Mouse (Mus musculus) telencephalon, adult 2 months (tissue): ENCODE data around the gene Catsper2.
"Not testable (repeated sequence)": the region's sequence is repeated elsewhere in the genome, so short reads cannot be mapped to it uniquely, and the experiment has no call there.

Experiments used
- DNase-seq: peaks from one replicate; pipeline ENCODE4 v3.0.0-alpha.2; 2011; ENCODE audit warnings: low read depth, low spot score

Catsper2 gene

GRCm38 (mm10) chr2:121434854-121435253 lies 21.3 kb upstream of the Catsper2 start:
- DNase-seq, result no peak

GRCm38 (mm10) chr2:121425890-121426289 lies 12.3 kb upstream of the Catsper2 start:
- DNase-seq, result no peak

GRCm38 (mm10) chr2:121423166-121423565 lies 9.6 kb upstream of the Catsper2 start:
- DNase-seq, result no peak

- DNase-seq, result no peak
Observed at GRCm38 (mm10) chr2:121418476-121418875, 4.9 kb upstream of the Catsper2 start.

GRCm38 (mm10) chr2:121416356-121416755 lies 2.8 kb upstream of the Catsper2 start:
- no peak for DNase-seq

- DNase-seq, result no peak
Observed at GRCm38 (mm10) chr2:121415591-121415990, 2.0 kb upstream of the Catsper2 start.

- DNase-seq, result no peak
Observed at GRCm38 (mm10) chr2:121415103-121415502, 1.5 kb upstream of the Catsper2 start.

GRCm38 (mm10) chr2:121414139-121414685 lies 620 bp upstream of the Catsper2 start:
- DNase-seq, result no peak

- DNase-seq, result no peak
Observed at GRCm38 (mm10) chr2:121412843-121413386, 677 bp downstream of the Catsper2 start.

GRCm38 (mm10) chr2:121408160-121408559 lies 5.4 kb downstream of the Catsper2 start:
- no peak for DNase-seq

GRCm38 (mm10) chr2:121403296-121403695 lies 10.3 kb downstream of the Catsper2 start:
- DNase-seq, result no peak

GRCm38 (mm10) chr2:121396624-121397023 lies 17.0 kb downstream of the Catsper2 start:
- peak; percentile 85 for DNase-seq

- not testable (repeated sequence) for DNase-seq
Observed at GRCm38 (mm10) chr2:121386961-121387575, 26.5 kb downstream of the Catsper2 start, which contains the start of gene Strc. Gene Strc (minus strand): TSS chr2:121387168.

- no peak for DNase-seq
Observed at GRCm38 (mm10) chr2:121374766-121375165, 38.8 kb downstream of the Catsper2 start.

- no peak for DNase-seq
Observed at GRCm38 (mm10) chr2:121372266-121372665, 41.3 kb downstream of the Catsper2 start.

GRCm38 (mm10) chr2:121370921-121371320 lies 42.7 kb downstream of the Catsper2 start:
- no peak for DNase-seq

- no peak for DNase-seq
Observed at GRCm38 (mm10) chr2:121368831-121369230, 44.8 kb downstream of the Catsper2 start.

- DNase-seq, result peak; percentile 36
Observed at GRCm38 (mm10) chr2:121363656-121364055, 49.9 kb downstream of the Catsper2 start.

- DNase-seq, result no peak
Observed at GRCm38 (mm10) chr2:121359461-121359860, 54.1 kb downstream of the Catsper2 start.

GRCm38 (mm10) chr2:121358381-121358780 lies 55.2 kb downstream of the Catsper2 start:
- peak; percentile 70 for DNase-seq

- DNase-seq, result no peak
Observed at GRCm38 (mm10) chr2:121357961-121358360, 55.6 kb downstream of the Catsper2 start.

GRCm38 (mm10) chr2:121357494-121357893 lies 56.1 kb downstream of the Catsper2 start, which contains the start of gene Ckmt1:
Gene Ckmt1 (plus strand): TSS chr2:121357714.
- DNase-seq, result no peak
